8 mouse cellular contexts compared by ENCODE assay signal in the genomic region with DNA sequence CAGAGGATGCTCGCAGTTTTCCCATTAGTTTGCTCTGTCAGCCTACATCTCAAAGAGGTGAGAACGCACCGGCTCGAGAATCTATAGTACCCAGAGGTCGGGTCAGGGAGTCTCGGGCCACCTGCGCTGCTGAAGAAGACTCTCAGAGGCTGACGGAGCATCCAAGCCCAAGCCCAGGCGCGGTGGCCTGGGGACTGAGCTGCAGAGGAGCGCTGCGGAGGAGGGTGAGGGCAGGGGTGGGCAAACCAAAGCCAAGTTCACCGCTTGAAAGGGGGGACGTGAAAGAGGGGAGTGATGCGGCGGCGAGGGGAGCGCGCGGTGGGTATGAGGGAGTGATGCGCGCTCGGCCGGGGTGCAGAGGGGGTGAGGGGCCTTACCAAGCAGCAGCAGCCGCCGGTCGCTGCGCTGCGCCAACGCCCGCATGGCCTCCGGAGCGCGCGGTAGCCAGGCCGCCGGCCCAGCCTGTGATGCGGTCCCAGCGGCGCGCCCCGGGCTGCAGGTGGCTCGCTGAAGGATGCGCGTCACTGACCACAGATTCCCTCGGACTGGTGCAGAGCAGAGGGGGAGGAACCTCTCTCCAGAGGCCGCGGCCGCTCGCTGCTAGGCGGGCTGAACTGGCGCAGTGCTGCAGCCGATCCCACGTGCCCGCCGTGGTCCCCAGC. TPM values are rescaled to one million over a fixed set of nuclear protein-coding genes. Genes with fewer than 3 reads are reported as not detected.
DNase-seq lines count a peak whose midpoint lies in the region; ATAC-seq and TF ChIP-seq lines count a peak whose summit lies in the region.

A gene (minus strand): TSS at position 647 of the 662 bp plus-strand sequence.

- TF ChIP-seq CTCF in lung, adult 2 months (IDR thresholded peaks at IDR 0.05; ENCODE audit: insufficient read depth, low read length), result no peak
- no peak for TF ChIP-seq CTCF in forebrain, postnatal 0 days (IDR thresholded peaks at IDR 0.05; ENCODE audit: low read depth)

- peak within 1 kb of the TSS; percentile 44 for H3K9ac ChIP-seq in forebrain, postnatal 0 days
- peak within 1 kb of the TSS; percentile 22; the same call in 1 of the 2 replicates for H3K9ac ChIP-seq in kidney, embryonic 15.5 days

- no peak for TF ChIP-seq POLR2A in lung, adult 2 months (IDR thresholded peaks at IDR 0.05; ENCODE audit: borderline replicate concordance, extremely low read depth, low read depth, low read length)

- no peak within 1 kb of the TSS for H3K27ac ChIP-seq in forebrain, postnatal 0 days (ENCODE audit: low read depth, low read length)
- no peak within 1 kb of the TSS for H3K27ac ChIP-seq in kidney, embryonic 15.5 days

- DNase-seq in lung, adult 18-20 months, result peak; percentile 19 to 33
- no peak for DNase-seq in lung, adult 2 months
- DNase-seq in cerebellum, adult 11-12 months, result peak; percentile 60
- DNase-seq in forebrain, postnatal 0 days, result no peak
- peak; percentile 7 for DNase-seq in lung, postnatal 25 days (ENCODE audit: low spot score)
- peak; percentile 21 for DNase-seq in retina, postnatal 7 days (ENCODE audit: low read depth, low spot score)
- DNase-seq in frontal cortex, postnatal 14 days (ENCODE audit: low spot score in 2 of 2), result no peak

- no peaks in the 10 kb centered on the region for H3K4me1 ChIP-seq in lung, adult 2 months (ENCODE audit: control insufficient read depth, insufficient read depth, low read length)
- no peaks in the 10 kb centered on the region for H3K4me1 ChIP-seq in forebrain, postnatal 0 days (ENCODE audit: insufficient read depth)
- H3K4me1 ChIP-seq in kidney, embryonic 15.5 days, result peaks cover 16% of the 10 kb centered on the region

- ATAC-seq in forebrain, postnatal 0 days, result peak; percentile 65
- peak; percentile 96 for ATAC-seq in kidney, embryonic 15.5 days (replicated peaks; ENCODE audit: low FRiP score)

- H3K36me3 ChIP-seq in forebrain, postnatal 0 days (ENCODE audit: insufficient read depth), result no peaks in the 10 kb centered on the region
- no peaks in the 10 kb centered on the region for H3K36me3 ChIP-seq in kidney, embryonic 15.5 days

- H3K4me3 ChIP-seq in lung, adult 2 months (replicated peaks; ENCODE audit: extremely low read depth, low read depth, low read length), result no peak within 1 kb of the TSS
- H3K4me3 ChIP-seq in forebrain, postnatal 0 days (ENCODE audit: low read depth, low read length), result peak within 1 kb of the TSS; percentile 48
- peak within 1 kb of the TSS; percentile 46 for H3K4me3 ChIP-seq in kidney, embryonic 15.5 days (replicated peaks)

- no peaks in the 10 kb centered on the region for H3K9me3 ChIP-seq in forebrain, postnatal 0 days (ENCODE audit: low read length)
- H3K9me3 ChIP-seq in kidney, embryonic 15.5 days (replicated peaks), result 0 out of 2 replicates have a peak, but pooled peaks cover 1% of the 10 kb centered on the region

- 2% methylated on average over 56 of the region's 56 CpGs for WGBS in lung, adult 2 months
- under 1% methylated on average over 56 of the region's 56 CpGs for WGBS in forebrain, postnatal 0 days
- under 1% methylated on average over 54 of the region's 56 CpGs for WGBS in kidney, embryonic 15.5 days

- H3K4me2 ChIP-seq in forebrain, postnatal 0 days (ENCODE audit: low read depth), result peak within 1 kb of the TSS; percentile 96
- H3K4me2 ChIP-seq in kidney, embryonic 15.5 days, result peak within 1 kb of the TSS; percentile 80

- peaks cover 41% of the 10 kb centered on the region for H3K27me3 ChIP-seq in forebrain, postnatal 0 days (ENCODE audit: insufficient read depth, low read length)
- peaks cover 56% of the 10 kb centered on the region for H3K27me3 ChIP-seq in kidney, embryonic 15.5 days

RNA-seq across cellular contexts. Expression of the gene that starts here (rescaled TPM):
- 1.4 and 1.7 TPM in 2 replicates for polyA plus RNA-seq in lung, adult 2 months (2012; rRNA removed)
- total RNA-seq in forebrain, postnatal 0 days (2014; rRNA removed), result 0.77 and 0.86 TPM in 2 replicates
- 0.35 and 0.68 TPM in 2 replicates for polyA plus RNA-seq in forebrain, postnatal 0 days (2015; fragmentation: Nextera tagmentation; extraction: Ambion mirVana)
- polyA plus RNA-seq in kidney, embryonic 15.5 days (2015; fragmentation: Nextera tagmentation; extraction: Ambion mirVana), result 0.05 and 0.18 TPM in 2 replicates

Comparison
In these comparisons a context has a peak if more than half of its experiments do, and no peak if none do; other contexts are left out.
1. DNase-seq: peak in lung, adult 18-20 months (2 of 2), cerebellum, adult 11-12 months (single experiment), lung, postnatal 25 days (single experiment) and retina, postnatal 7 days (single experiment); none in lung, adult 2 months (single experiment), forebrain, postnatal 0 days (single experiment) and frontal cortex, postnatal 14 days (0 of 2).
2. Peak in ATAC-seq, H3K4me3 ChIP-seq, H3K9ac ChIP-seq and H3K4me2 ChIP-seq in forebrain, postnatal 0 days; RNA of the gene not detected or under 1 TPM.
3. Peak in ATAC-seq, H3K4me3 ChIP-seq, H3K9ac ChIP-seq and H3K4me2 ChIP-seq in kidney, embryonic 15.5 days; RNA of the gene not detected or under 1 TPM.